Mouse (Mus musculus): Measurements from ENCODE around the gene Acat2.

DNA sequence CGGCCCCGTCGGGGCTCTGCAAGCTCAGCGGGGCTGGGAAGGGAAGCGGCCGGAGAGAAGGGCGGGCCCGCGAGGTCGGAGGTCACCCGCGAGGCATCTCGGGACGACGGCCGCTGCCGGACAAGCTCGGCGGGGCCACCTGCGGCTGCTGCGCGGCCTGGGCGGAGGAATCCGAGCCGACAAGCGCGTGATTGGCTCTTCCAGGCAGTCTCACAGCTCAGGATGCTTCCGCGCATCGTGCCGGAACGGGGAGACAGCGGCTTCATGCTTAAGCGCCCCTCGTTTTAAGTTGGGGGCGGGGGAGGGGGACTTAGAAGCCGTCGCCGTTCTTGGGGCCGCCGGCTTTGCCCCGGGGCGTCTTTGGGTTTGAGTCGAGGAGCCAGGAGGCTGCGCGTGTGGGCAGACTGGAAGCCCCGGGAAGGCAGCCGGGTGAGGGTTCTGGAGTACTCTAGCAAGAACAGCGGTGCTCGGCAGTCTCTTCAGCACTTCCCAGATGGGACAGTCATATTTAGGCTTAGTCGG lies 32.0 kb upstream of the Acat2 start:
- TF ChIP-seq POLR2A (IDR thresholded peaks at IDR 0.05; ENCODE audit: borderline replicate concordance, extremely low read depth, low read depth, low read length) (peak; percentile 90), CTCF (IDR thresholded peaks at IDR 0.05; ENCODE audit: insufficient read depth, low read length) (no peak)
